Mouse (Mus musculus) myocyte (in vitro differentiated cells): ENCODE measurements around the gene Gm20403.

Source experiments
- E2F4 ChIP-seq: IDR thresholded peaks from one replicate; pipeline ENCODE4 v1.6.1; 2011; ENCODE audit warnings: mild to moderate bottlenecking, control low read depth, moderate library complexity; ENCODE audit not compliant: insufficient read depth
- MAX ChIP-seq: IDR thresholded peaks from one replicate; pipeline ENCODE4 v1.6.1; 2011; ENCODE audit warnings: low read depth, mild to moderate bottlenecking, control low read depth
- MYOD1 ChIP-seq, 3 experiments: IDR thresholded peaks; one replicate each; pipeline ENCODE4 v1.6.1; 2011; ENCODE audit warnings: control low read depth in 2 of 3, low read depth in 2 of 3, mild to moderate bottlenecking in 2 of 3, moderate library complexity in 1 of 3; ENCODE audit not compliant: insufficient read length in 2 of 3, control insufficient read depth in 1 of 3
- MYOG ChIP-seq, 3 experiments: IDR thresholded peaks; one replicate each; pipeline ENCODE4 v1.6.1; 2011; ENCODE audit warnings: control low read depth in 2 of 3, low read depth in 2 of 3, mild to moderate bottlenecking in 2 of 3; ENCODE audit not compliant: insufficient read length in 2 of 3, control insufficient read depth in 1 of 3, insufficient read depth in 1 of 3
- POLR2A ChIP-seq: IDR thresholded peaks from one replicate; pipeline ENCODE4 v1.6.1; 2011; ENCODE audit warnings: low read depth, mild to moderate bottlenecking, control low read depth, moderate library complexity; ENCODE audit not compliant: insufficient read length
- REST ChIP-seq: IDR thresholded peaks from one replicate; pipeline ENCODE4 v1.6.1; 2011; ENCODE audit warnings: mild to moderate bottlenecking, control low read depth, moderate library complexity; ENCODE audit not compliant: insufficient read depth, insufficient read length
- TCF12 ChIP-seq: IDR thresholded peaks from one replicate; pipeline ENCODE4 v1.6.1; 2011; ENCODE audit warnings: mild to moderate bottlenecking, control low read depth; ENCODE audit not compliant: poor library complexity, insufficient read depth, severe bottlenecking
- TCF3 ChIP-seq: IDR thresholded peaks from one replicate; pipeline ENCODE4 v1.6.1; 2011; ENCODE audit warnings: low read depth, control low read depth; ENCODE audit not compliant: insufficient read length
- USF1 ChIP-seq: IDR thresholded peaks from one replicate; pipeline ENCODE4 v1.6.1; 2011; ENCODE audit warnings: low read depth, mild to moderate bottlenecking, control low read depth, moderate library complexity

- TF ChIP-seq E2F4 (no peak), POLR2A (no peak), MAX (no peak), MYOG (IDR thresholded peaks at IDR 0.05; ENCODE audit: control insufficient read depth in 1 of 3, insufficient read depth in 1 of 3, insufficient read length in 2 of 3, low read depth in 2 of 3) (no peak), TCF12 (no peak), TCF3 (no peak), MYOD1 (IDR thresholded peaks at IDR 0.05; ENCODE audit: control insufficient read depth in 1 of 3, insufficient read length in 2 of 3, low read depth in 2 of 3) (no peak), USF1 (no peak), REST (no peak)
Measured at GRCm38 (mm10) chr12:54959569-54959968, 26.8 kb downstream of the Gm20403 start.
